Mouse (Mus musculus) hindbrain, embryonic 16.5 days (tissue): ENCODE data around the gene Ret. TPM values are rescaled to one million over a fixed set of nuclear protein-coding genes. Genes with fewer than 3 reads are reported as not detected.

ENCODE experiments used
- ATAC-seq: fragments of 200-750 bp; cut with Nextera tagmentation; 2 replicates; pipeline ENCODE4 v1.8.0; 2017; ENCODE audit warnings: moderate TSS enrichment, moderate library complexity
- H3K27ac ChIP-seq: fragments of 300-500 bp; sonication (generic); 2 replicates; pipeline ENCODE4 v1.5.1; 2014; ENCODE audit warnings: low read depth, mild to moderate bottlenecking, control low read depth, low read length, moderate library complexity
- H3K27me3 ChIP-seq: fragments of 300-500 bp; sonication (generic); replicated peaks from 2 replicates; pipeline ENCODE4 v1.6.1; 2014; ENCODE audit warnings: low read length; ENCODE audit not compliant: control insufficient read depth, insufficient read depth
- H3K36me3 ChIP-seq: fragments of 300-500 bp; sonication (generic); 2 replicates; pipeline ENCODE4 v1.6.1; 2014; ENCODE audit warnings: mild to moderate bottlenecking, low read length, moderate library complexity, mixed read lengths; ENCODE audit not compliant: control insufficient read depth, insufficient read depth
- H3K4me1 ChIP-seq: fragments of 300-500 bp; sonication (generic); 2 replicates; pipeline ENCODE4 v1.6.1; 2014; ENCODE audit warnings: low read depth, low read length; ENCODE audit not compliant: control insufficient read depth, insufficient read depth
- H3K4me2 ChIP-seq: fragments of 300-500 bp; sonication (generic); 2 replicates; pipeline ENCODE4 v1.6.1; 2014; ENCODE audit warnings: mild to moderate bottlenecking, low read length, control low read depth, moderate library complexity
- H3K4me3 ChIP-seq: fragments of 300-500 bp; sonication (generic); 2 replicates; pipeline ENCODE4 v1.5.1; 2014; ENCODE audit warnings: mild to moderate bottlenecking, low read length, control low read depth, moderate library complexity
- H3K9ac ChIP-seq: fragments of 300-500 bp; sonication (generic); 2 replicates; pipeline ENCODE4 v1.6.1; 2014; ENCODE audit warnings: low read depth, mild to moderate bottlenecking, control low read depth, low read length, moderate library complexity
- H3K9me3 ChIP-seq: fragments of 300-500 bp; sonication (generic); 2 replicates; pipeline ENCODE4 v1.6.1; 2014; ENCODE audit warnings: mild to moderate bottlenecking, low read length, moderate library complexity; ENCODE audit not compliant: control insufficient read depth
- WGBS: fragments of 180-500 bp; shearing (Covaris S2); extraction: QIAGEN DNeasy Blood & Tissue Kit; methylation state at CpG from one replicate; pipeline ENCODE4 v1.1.7; 2014; 5-methylcytosine and 5-hydroxymethylcytosine counted together
- polyA plus RNA-seq: library from polyadenylated mRNA; unstranded; fragments of >200 nt; fragmentation: Nextera tagmentation; extraction: Ambion mirVana; gene quantifications from 2 replicates; pipeline ENCODE4 v1.2.1, GENCODE M21; 2015

Ret gene
- polyA plus RNA-seq, 1 experiment from 2014 or later, result 17.6 TPM

- no peak for ATAC-seq
- no peaks in the 10 kb centered on the region for H3K36me3 ChIP-seq
- H3K9ac ChIP-seq, result no peak overlapping the region
- no peak overlapping the region for H3K4me2 ChIP-seq
- no peak overlapping the region for H3K27ac ChIP-seq
- no peak overlapping the region for H3K4me3 ChIP-seq
- no peaks in the 10 kb centered on the region for H3K9me3 ChIP-seq
- no peaks in the 10 kb centered on the region for H3K4me1 ChIP-seq
- WGBS, result 58% methylated on average over 17 of the region's 17 CpGs
- no peaks in the 10 kb centered on the region for H3K27me3 ChIP-seq
Observed at GRCm38 (mm10) chr6:118186620-118187284, 10.8 kb downstream of the Ret start.

DNA sequence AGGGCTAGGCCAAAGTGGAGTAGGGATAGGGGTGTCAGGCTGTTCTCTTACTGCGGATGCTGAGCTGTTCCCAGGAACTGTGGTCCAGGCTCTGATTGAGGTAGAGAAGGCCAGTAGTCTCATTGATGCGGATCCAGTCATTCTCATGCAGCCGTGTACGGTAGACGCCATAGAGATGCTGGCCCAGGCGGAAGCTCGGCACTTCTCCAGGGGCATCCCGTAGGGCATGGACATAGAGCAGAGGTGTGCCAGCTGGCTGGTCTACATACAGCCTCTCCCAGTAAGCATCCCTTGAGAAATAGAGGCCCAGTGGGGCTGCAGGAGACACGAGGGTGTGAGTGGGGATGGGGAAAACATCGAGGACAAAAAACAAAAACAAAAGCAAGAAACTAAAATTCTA, 13.4 kb downstream of the Ret start:
- no peak overlapping the region for H3K27ac ChIP-seq
- 88% methylated on average over 10 of the region's 10 CpGs for WGBS
- no peaks in the 10 kb centered on the region for H3K9me3 ChIP-seq
- no peaks in the 10 kb centered on the region for H3K36me3 ChIP-seq
- H3K4me3 ChIP-seq, result no peak overlapping the region
- ATAC-seq, result no peak
- no peak overlapping the region for H3K4me2 ChIP-seq
- no peaks in the 10 kb centered on the region for H3K27me3 ChIP-seq
- no peaks in the 10 kb centered on the region for H3K4me1 ChIP-seq
- H3K9ac ChIP-seq, result no peak overlapping the region

DNA sequence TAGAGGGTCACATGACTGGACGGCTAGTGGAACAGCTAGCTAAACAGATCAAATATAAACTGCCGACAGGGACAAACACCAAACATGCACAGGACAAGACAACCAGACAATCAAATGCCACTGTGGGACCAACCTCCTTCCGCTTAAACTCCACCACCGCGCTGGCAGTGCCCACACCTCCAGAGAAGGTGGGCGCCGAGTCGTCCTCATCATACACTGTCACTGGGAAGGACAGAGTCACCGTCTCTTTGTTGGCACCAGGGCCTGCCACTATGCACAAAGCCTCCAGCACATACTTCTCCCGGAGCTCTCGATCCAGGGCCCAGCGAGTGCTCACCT, 17.5 kb downstream of the Ret start:
- no peaks in the 10 kb centered on the region for H3K36me3 ChIP-seq
- no peaks in the 10 kb centered on the region for H3K27me3 ChIP-seq
- no peaks in the 10 kb centered on the region for H3K9me3 ChIP-seq
- H3K27ac ChIP-seq, result no peak overlapping the region
- H3K4me3 ChIP-seq, result no peak overlapping the region
- no peak overlapping the region for H3K9ac ChIP-seq
- no peaks in the 10 kb centered on the region for H3K4me1 ChIP-seq
- ATAC-seq, result no peak
- WGBS, result 70% methylated on average over 12 of the region's 12 CpGs
- H3K4me2 ChIP-seq, result peak overlapping the region; percentile 15; the same call in 1 of the 2 replicates

GRCm38 (mm10) chr6:118179316-118180084, 18.0 kb downstream of the Ret start:
- H3K4me1 ChIP-seq, result no peaks in the 10 kb centered on the region
- no peak overlapping the region for H3K9ac ChIP-seq
- 61% methylated on average over 13 of the region's 13 CpGs for WGBS
- no peaks in the 10 kb centered on the region for H3K9me3 ChIP-seq
- no peaks in the 10 kb centered on the region for H3K27me3 ChIP-seq
- no peak overlapping the region for H3K4me3 ChIP-seq
- peak overlapping the region; percentile 15; the same call in 1 of the 2 replicates for H3K4me2 ChIP-seq
- no peaks in the 10 kb centered on the region for H3K36me3 ChIP-seq
- H3K27ac ChIP-seq, result no peak overlapping the region
- peak; percentile 91 for ATAC-seq

- H3K4me2 ChIP-seq, result no peak overlapping the region
- no peak overlapping the region for H3K27ac ChIP-seq
- 83% methylated on average over 5 of the region's 5 CpGs for WGBS
- no peaks in the 10 kb centered on the region for H3K4me1 ChIP-seq
- ATAC-seq, result no peak
- no peak overlapping the region for H3K4me3 ChIP-seq
- no peaks in the 10 kb centered on the region for H3K36me3 ChIP-seq
- H3K9ac ChIP-seq, result no peak overlapping the region
- H3K9me3 ChIP-seq, result no peaks in the 10 kb centered on the region
- no peaks in the 10 kb centered on the region for H3K27me3 ChIP-seq
Observed at GRCm38 (mm10) chr6:118173975-118174328, 23.6 kb downstream of the Ret start.

GRCm38 (mm10) chr6:118173251-118173974, 24.1 kb downstream of the Ret start:
- no peak for ATAC-seq
- no peaks in the 10 kb centered on the region for H3K27me3 ChIP-seq
- WGBS, result 93% methylated on average over 18 of the region's 18 CpGs

GRCm38 (mm10) chr6:118171386-118171785, 26.1 kb downstream of the Ret start:
- Histone ChIP-seq H3K4me1 (no peaks in the 10 kb centered on the region), H3K27me3 (no peaks in the 10 kb centered on the region), H3K9ac (no peak overlapping the region), H3K9me3 (no peaks in the 10 kb centered on the region), H3K36me3 (no peaks in the 10 kb centered on the region), H3K4me2 (no peak overlapping the region), H3K4me3 (no peak overlapping the region), H3K27ac (no peak overlapping the region)
- 90% methylated on average over 7 of the region's 7 CpGs for WGBS
- ATAC-seq, result no peak

More at GRCm38 (mm10) chr6:118173251-118173974, 24.1 kb downstream of the Ret start:
- Histone ChIP-seq H3K9me3 (no peaks in the 10 kb centered on the region), H3K27ac (no peak overlapping the region), H3K4me1 (no peaks in the 10 kb centered on the region), H3K36me3 (no peaks in the 10 kb centered on the region), H3K9ac (no peak overlapping the region), H3K4me3 (no peak overlapping the region), H3K4me2 (no peak overlapping the region)

DNA sequence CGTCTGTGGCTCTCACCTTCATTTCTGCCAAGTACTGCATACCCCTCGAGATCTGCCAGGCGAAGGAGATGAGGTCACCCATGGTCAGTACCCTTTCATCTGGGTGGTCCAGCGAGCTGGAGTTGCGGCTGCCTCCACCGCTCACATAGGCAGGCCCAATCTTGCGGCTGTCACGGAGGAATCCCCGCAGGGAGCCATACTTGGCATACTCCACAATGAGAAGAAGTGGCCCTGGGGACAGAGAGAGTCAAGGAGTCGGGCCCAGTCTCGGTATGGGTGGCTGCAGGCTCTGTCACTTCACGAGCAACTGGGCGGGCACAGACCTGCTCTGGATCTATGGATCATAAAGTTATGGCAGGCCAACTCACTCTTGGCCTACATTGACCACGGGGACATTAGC, 29.4 kb downstream of the Ret start:
- no peak overlapping the region for H3K4me2 ChIP-seq
- H3K9me3 ChIP-seq, result no peaks in the 10 kb centered on the region
- no peaks in the 10 kb centered on the region for H3K27me3 ChIP-seq
- 81% methylated on average over 14 of the region's 14 CpGs for WGBS
- H3K9ac ChIP-seq, result no peak overlapping the region
- H3K36me3 ChIP-seq, result no peaks in the 10 kb centered on the region
- H3K4me3 ChIP-seq, result no peak overlapping the region
- H3K4me1 ChIP-seq, result no peaks in the 10 kb centered on the region
- no peak for ATAC-seq
- no peak overlapping the region for H3K27ac ChIP-seq

DNA sequence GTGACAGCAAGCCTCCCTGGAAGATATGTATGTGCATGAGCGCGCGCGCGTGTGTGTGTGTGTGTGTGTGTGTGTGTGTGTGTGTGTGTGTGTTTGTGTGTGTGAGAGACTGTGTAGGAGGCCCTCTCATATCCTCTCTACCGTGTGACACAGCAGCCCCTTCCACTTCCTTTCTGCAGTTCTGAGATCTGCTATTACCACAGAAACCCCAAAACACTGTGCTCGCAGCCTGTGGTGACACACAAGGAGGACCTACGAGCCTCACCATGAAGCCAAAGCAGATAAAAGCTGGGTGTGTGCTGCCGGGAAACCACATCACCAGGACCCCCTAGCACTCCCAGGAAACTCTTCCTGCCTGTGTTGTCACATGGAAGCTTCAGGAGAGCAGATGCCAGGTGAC, 30.5 kb downstream of the Ret start:
- H3K27me3 ChIP-seq, result no peaks in the 10 kb centered on the region
- H3K27ac ChIP-seq, result no peak overlapping the region
- no peaks in the 10 kb centered on the region for H3K9me3 ChIP-seq
- H3K4me1 ChIP-seq, result no peaks in the 10 kb centered on the region
- H3K36me3 ChIP-seq, result 0 out of 2 replicates have a peak, but pooled peaks cover 3% of the 10 kb centered on the region
- no peak overlapping the region for H3K4me2 ChIP-seq
- no peak for ATAC-seq
- H3K9ac ChIP-seq, result no peak overlapping the region
- 90% methylated on average over 9 of the region's 9 CpGs for WGBS
- H3K4me3 ChIP-seq, result no peak overlapping the region
